Mouse (Mus musculus) kidney, postnatal 0 days (tissue): Measurements from ENCODE around the gene Traf3. TPM values are rescaled to one million over a fixed set of nuclear protein-coding genes. Genes with fewer than 3 reads are reported as not detected.

ENCODE experiments used
- ATAC-seq: fragments of 200-750 bp; cut with Nextera tagmentation; replicated peaks from 2 replicates; pipeline ENCODE4 v1.8.0; 2017; ENCODE audit warnings: low read depth, moderate number of reproducible peaks, moderate TSS enrichment, moderate library complexity; ENCODE audit not compliant: low FRiP score
- DNase-seq: peaks from one replicate; pipeline ENCODE4 v3.0.0-alpha.2; 2016; ENCODE audit warnings: low spot score
- H3K27ac ChIP-seq: fragments of 300-500 bp; sonication (generic); 2 replicates; pipeline ENCODE4 v1.5.1; 2014; ENCODE audit warnings: mild to moderate bottlenecking
- H3K27me3 ChIP-seq: fragments of 300-500 bp; sonication (generic); 2 replicates; pipeline ENCODE4 v1.6.1; 2014; ENCODE audit warnings: low read length, mixed read lengths; ENCODE audit not compliant: insufficient read depth
- H3K36me3 ChIP-seq: fragments of 300-500 bp; sonication (generic); 2 replicates; pipeline ENCODE4 v1.6.1; 2014; ENCODE audit warnings: low read length, mixed read lengths; ENCODE audit not compliant: insufficient read depth
- H3K4me1 ChIP-seq: fragments of 300-500 bp; sonication (generic); replicated peaks from 2 replicates; pipeline ENCODE4 v1.6.1; 2014; ENCODE audit warnings: antibody characterized with exemption, low read length, mixed read lengths; ENCODE audit not compliant: insufficient read depth
- H3K4me2 ChIP-seq: fragments of 300-500 bp; sonication (generic); 2 replicates; pipeline ENCODE4 v1.6.1; 2014; ENCODE audit warnings: mild to moderate bottlenecking, low read length, moderate library complexity, mixed read lengths
- H3K4me3 ChIP-seq: fragments of 300-500 bp; sonication (generic); replicated peaks from 2 replicates; pipeline ENCODE4 v1.5.1; 2014; ENCODE audit warnings: low read depth, low read length
- H3K9ac ChIP-seq: fragments of 300-500 bp; sonication (generic); 2 replicates; pipeline ENCODE4 v1.6.1; 2014; ENCODE audit warnings: low read depth, low read length
- H3K9me3 ChIP-seq: fragments of 300-500 bp; sonication (generic); replicated peaks from 2 replicates; pipeline ENCODE4 v1.6.1; 2016; ENCODE audit warnings: low read length, inconsistent platforms, mixed read lengths
- CTCF ChIP-seq: IDR thresholded peaks from 2 replicates; pipeline ENCODE4 v1.5.1; 2016; ENCODE audit warnings: antibody characterized with exemption, low read depth, mild to moderate bottlenecking, moderate library complexity
- WGBS: fragments of 180-500 bp; shearing (Covaris S2); extraction: QIAGEN DNeasy Blood & Tissue Kit; methylation state at CpG from one replicate; pipeline ENCODE4 v1.1.7; 2014; 5-methylcytosine and 5-hydroxymethylcytosine counted together
- polyA plus RNA-seq: library from polyadenylated mRNA; unstranded; fragments of >200 nt; fragmentation: Nextera tagmentation; extraction: Ambion mirVana; gene quantifications from 2 replicates; pipeline ENCODE4 v1.2.1, GENCODE M21; 2015

Gene Traf3
- polyA plus RNA-seq, 1 experiment from 2014 or later, result 7.3 TPM

DNA sequence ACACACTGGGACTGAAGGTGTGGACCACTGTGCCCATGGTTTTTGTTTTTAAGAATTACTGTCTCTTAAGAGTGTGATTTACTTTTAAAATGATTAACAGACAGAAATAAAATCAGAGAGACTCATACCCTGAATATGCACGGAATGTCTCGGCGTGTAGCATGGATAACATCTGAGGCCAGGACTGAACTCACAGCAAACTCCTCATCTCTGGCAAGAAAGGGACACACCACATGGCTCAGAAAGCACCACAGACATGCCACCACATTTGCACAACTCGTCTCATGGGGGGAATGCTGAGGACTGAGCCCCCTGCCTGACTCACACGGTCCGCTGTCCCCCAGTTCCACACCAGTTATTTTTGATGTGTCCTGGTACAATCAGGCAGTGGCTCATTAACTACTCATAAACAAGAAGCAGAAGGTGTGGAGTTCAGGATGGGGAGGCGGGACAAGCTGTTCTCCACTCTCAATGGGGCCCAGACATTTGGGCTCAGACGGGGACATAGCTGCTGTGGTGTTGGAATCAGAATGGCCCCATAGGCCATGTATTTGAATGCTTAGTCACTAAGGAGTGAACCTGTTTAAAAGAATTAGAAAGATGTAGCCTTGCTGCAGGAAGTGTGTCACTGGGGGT, 137.7 kb downstream of the Traf3 start:
- 69% methylated on average over 8 of the region's 8 CpGs for whole genome bisulfite sequencing

GRCm38 (mm10) chr12:111306821-111307220, 140.7 kb downstream of the Traf3 start:
- Histone ChIP-seq H3K4me1 (no peaks in the 10 kb centered on the region), H3K9ac (no peak overlapping the region), H3K4me2 (no peak overlapping the region), H3K27me3 (no peaks in the 10 kb centered on the region), H3K36me3 (peaks cover 81% of the 10 kb centered on the region), H3K9me3 (no peaks in the 10 kb centered on the region), H3K27ac (no peak overlapping the region), H3K4me3 (no peak overlapping the region)
- TF ChIP-seq CTCF, result no peak
- 73% methylated on average over 8 of the region's 8 CpGs for WGBS
- no peak for DNase-seq
- no peak for ATAC-seq

More for the DNA sequence above, 137.7 kb downstream of the Traf3 start:
- Histone ChIP-seq H3K36me3 (peaks cover 80% of the 10 kb centered on the region), H3K9me3 (no peaks in the 10 kb centered on the region), H3K4me2 (no peak overlapping the region), H3K4me1 (no peaks in the 10 kb centered on the region), H3K27ac (no peak overlapping the region), H3K4me3 (no peak overlapping the region), H3K9ac (no peak overlapping the region), H3K27me3 (no peaks in the 10 kb centered on the region)
- TF ChIP-seq CTCF, result no peak
- DNase-seq (no peak), ATAC-seq (no peak)

DNA sequence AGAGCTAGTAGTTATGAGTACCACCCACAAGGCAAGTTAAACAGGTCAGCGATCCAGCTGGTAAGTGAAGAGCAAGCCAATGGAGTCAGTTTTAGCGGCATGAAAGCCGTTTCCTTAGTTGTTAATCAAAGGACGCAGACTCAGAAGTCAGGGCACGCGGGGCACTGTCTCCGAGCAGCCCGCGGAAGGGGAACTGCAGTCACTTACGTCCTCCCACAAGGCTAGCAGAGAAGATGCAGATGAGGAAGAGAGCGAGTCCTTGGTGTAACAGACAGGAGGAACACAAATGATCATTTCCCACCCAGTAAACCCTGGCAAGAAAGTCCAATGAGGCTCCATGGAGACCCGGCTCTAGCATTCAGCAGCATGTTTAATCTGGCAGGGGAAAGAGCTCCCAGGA, 143.1 kb downstream of the Traf3 start:
- no peaks in the 10 kb centered on the region for H3K9me3 ChIP-seq
- no peak overlapping the region for H3K4me3 ChIP-seq
- no peaks in the 10 kb centered on the region for H3K4me1 ChIP-seq
- no peak for ATAC-seq
- H3K9ac ChIP-seq, result no peak overlapping the region
- H3K27me3 ChIP-seq, result no peaks in the 10 kb centered on the region
- WGBS, result 67% methylated on average over 12 of the region's 12 CpGs
- no peak overlapping the region for H3K4me2 ChIP-seq
- TF ChIP-seq CTCF, result no peak
- peaks cover 83% of the 10 kb centered on the region for H3K36me3 ChIP-seq
- no peak overlapping the region for H3K27ac ChIP-seq
- no peak for DNase-seq

DNA sequence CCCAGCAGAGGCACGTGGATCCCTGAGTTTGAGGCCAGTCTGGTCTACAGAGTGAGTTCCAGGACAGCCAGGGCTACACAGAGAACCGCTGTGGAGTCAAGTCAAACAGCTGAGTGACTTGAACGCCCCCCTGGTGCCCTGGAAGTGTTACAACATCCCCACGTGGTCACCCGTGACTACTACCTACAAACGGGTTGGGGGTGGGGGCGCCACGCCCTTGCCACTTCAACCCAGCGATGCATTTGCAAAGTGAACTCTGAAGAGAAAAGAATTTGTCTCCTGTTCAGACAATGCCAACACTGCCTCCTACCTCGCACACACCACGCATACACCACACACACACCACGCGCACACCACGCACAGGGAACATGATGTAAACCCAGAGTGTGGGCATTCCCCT, 143.8 kb downstream of the Traf3 start:
- no peaks in the 10 kb centered on the region for H3K4me1 ChIP-seq
- H3K36me3 ChIP-seq, result peaks cover 82% of the 10 kb centered on the region
- TF ChIP-seq CTCF, result no peak
- no peak overlapping the region for H3K9ac ChIP-seq
- H3K4me2 ChIP-seq, result no peak overlapping the region
- no peaks in the 10 kb centered on the region for H3K9me3 ChIP-seq
- ATAC-seq, result no peak
- H3K27me3 ChIP-seq, result no peaks in the 10 kb centered on the region
- H3K4me3 ChIP-seq, result no peak overlapping the region
- no peak for DNase-seq
- 85% methylated on average over 14 of the region's 14 CpGs for WGBS
- no peak overlapping the region for H3K27ac ChIP-seq

DNA sequence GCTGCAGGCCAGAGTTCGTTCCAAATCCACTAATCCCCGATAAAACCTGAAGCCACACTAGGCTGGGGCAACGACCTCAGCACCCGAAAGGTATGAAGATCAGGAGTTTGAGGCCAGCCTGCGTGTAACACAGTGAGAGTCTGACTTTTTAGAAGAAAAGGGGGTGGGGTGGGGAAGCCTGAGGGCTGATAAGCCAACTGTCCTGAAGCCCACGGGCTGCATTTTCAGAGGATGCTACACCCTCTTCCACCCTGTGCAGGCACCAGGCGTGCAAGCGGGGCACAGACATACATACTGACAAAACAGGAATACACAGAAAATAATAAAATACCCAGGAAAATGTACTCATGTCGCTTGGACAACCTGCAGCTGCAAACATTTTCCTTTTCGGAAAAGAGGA, 145.6 kb downstream of the Traf3 start:
- WGBS, result 94% methylated on average over 10 of the region's 10 CpGs
- Histone ChIP-seq H3K36me3 (peaks cover 80% of the 10 kb centered on the region), H3K27me3 (no peaks in the 10 kb centered on the region), H3K4me3 (no peak overlapping the region), H3K4me1 (no peaks in the 10 kb centered on the region), H3K4me2 (no peak overlapping the region), H3K27ac (no peak overlapping the region), H3K9me3 (no peaks in the 10 kb centered on the region), H3K9ac (no peak overlapping the region)
- DNase-seq (no peak), ATAC-seq (no peak)
- TF ChIP-seq CTCF, result no peak

GRCm38 (mm10) chr12:111314273-111314672, 148.1 kb downstream of the Traf3 start:
- no peak for DNase-seq
- H3K9ac ChIP-seq, result no peak overlapping the region
- H3K4me3 ChIP-seq, result no peak overlapping the region
- H3K4me1 ChIP-seq, result no peaks in the 10 kb centered on the region
- no peaks in the 10 kb centered on the region for H3K9me3 ChIP-seq
- no peak overlapping the region for H3K4me2 ChIP-seq
- WGBS, result 90% methylated on average over 7 of the region's 7 CpGs
- no peaks in the 10 kb centered on the region for H3K27me3 ChIP-seq
- H3K27ac ChIP-seq, result no peak overlapping the region
- no peak for ATAC-seq
- TF ChIP-seq CTCF, result no peak
- peaks cover 85% of the 10 kb centered on the region for H3K36me3 ChIP-seq

Other genes starting within 250 kb of the Traf3 start
- 19.5 and 19.9 TPM in 2 replicates for gene Ankrd9, start 187.3 kb upstream of the Traf3 start, polyA plus RNA-seq
- 9.9 and 10.1 TPM in 2 replicates for gene Rcor1, start 127.0 kb upstream of the Traf3 start, polyA plus RNA-seq
- gene 4930595D18Rik, start 18.1 kb downstream of the Traf3 start, polyA plus RNA-seq, result not detected in 2 replicates
- gene Amn, start 104.7 kb downstream of the Traf3 start, polyA plus RNA-seq, result 123 and 145 TPM in 2 replicates
- 27.7 and 31.6 TPM in 2 replicates for gene Cdc42bpb, start 211.3 kb downstream of the Traf3 start, polyA plus RNA-seq
- 12.6 and 14.3 TPM in 2 replicates for gene Lbhd2, start 240.4 kb downstream of the Traf3 start, polyA plus RNA-seq